Mouse (Mus musculus): ENCODE measurements around the gene Oser1.
"Not testable (repeated sequence)": the region's sequence is repeated elsewhere in the genome, so short reads cannot be mapped to it uniquely, and the experiment has no call there.

Gene Oser1

DNA sequence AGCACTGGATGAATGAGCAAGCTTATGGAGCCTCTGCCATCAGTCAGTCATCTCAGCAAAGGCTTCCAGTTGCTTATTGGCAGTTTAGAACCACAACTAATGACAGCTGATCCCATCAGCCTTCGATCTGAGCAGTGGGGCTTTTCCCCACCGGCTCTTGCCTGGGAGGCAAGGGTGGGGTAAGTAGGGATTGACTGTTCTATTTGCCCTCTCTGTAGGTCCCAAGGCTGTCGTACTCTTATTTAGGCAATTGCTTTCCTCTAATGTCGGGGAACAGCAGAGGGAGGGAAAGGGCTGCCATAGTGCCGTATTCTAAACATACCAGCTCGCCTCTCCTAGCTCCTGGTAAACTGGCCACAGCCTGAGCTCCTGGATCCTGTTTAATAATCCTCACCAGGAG, at the start of gene Oser1:
Oser1 (minus strand) TSS at position 101 of the 400 bp plus-strand sequence.
- no peak for DNase-seq (ENCODE audit: low read depth, low spot score)

DNA sequence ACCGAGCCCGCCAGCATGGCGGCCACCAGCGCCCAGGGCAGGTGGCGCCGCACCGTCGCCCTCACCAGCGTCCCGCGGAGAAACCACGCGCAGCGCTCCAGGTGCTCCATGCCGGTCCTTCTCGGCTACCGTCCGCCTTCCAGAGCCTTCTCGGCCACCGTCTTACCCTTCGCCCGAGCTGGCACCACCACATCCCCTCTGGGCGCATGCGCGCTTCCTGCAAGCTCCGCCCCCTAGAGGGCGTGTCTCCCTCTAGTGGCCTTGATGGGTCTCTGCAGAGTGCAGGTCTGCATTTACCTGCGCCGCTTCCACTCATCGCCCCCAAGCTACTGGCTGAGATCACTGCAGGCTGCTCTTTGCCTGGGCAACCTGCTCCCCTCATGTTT, 48.0 kb upstream of the Oser1 start, which contains the start of gene Fitm2:
Fitm2 (minus strand) TSS at position 164 of the 386 bp plus-strand sequence.
- peak; percentile 97 for DNase-seq (ENCODE audit: low read depth, low spot score)

DNA sequence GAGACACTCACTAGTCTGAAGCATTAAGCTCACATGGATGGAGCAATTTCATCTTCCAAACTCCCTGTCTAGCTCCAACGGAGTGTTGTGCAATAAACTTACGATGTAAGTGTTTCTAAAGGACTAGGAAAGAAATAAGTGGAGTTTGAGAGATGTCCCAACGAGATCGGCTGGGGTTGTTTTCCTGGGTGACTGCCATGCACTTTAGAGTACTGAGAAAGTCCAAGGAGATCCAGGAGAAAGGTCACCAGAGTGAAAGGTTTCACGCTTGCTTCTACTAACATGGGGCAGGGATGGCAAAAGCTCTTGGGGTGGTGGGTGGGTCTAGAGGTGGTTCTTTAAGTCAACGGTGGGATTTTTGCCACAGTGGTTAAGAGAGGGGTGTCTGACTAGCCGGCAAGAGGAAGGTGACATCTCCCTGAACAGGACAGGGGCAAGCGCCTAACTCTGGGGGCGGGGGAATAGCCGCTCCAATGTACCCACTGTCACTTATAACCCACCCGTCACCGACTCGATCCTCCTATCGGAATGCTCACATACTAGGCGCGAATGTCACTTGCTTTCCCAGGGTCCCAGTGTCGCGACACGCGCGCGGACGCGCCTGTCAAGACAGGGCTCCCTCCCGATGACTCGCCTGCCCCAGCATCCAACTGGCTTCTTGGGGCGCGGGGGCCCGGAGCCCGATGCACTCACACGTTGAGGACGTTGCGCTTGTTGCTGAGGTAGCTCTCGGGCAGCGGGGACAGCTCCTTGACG, 47.4 kb upstream of the Oser1 start:
- DNase-seq (ENCODE audit: low read depth, low spot score) = peak; percentile 49

DNA sequence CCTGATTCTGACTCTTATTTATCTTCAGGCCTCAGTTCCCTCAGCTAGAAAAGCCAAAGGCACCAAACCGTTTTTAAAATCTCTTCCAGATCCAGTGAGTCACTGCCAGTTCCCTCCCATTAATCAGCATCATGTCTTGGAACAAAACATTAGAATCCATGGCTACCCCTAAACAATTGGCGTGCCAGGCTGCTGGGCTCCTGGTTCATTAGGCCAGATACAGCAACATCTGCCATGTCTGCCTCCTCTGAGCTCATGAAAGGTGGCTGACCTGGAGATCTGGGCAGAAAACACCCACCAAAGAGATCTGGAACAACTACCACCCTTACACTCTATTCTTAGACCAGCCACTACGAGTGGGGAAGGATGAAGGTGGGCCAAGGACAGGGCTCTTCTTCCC, 46.6 kb upstream of the Oser1 start:
- peak; percentile 73 for DNase-seq (ENCODE audit: low read depth, low spot score)

DNA sequence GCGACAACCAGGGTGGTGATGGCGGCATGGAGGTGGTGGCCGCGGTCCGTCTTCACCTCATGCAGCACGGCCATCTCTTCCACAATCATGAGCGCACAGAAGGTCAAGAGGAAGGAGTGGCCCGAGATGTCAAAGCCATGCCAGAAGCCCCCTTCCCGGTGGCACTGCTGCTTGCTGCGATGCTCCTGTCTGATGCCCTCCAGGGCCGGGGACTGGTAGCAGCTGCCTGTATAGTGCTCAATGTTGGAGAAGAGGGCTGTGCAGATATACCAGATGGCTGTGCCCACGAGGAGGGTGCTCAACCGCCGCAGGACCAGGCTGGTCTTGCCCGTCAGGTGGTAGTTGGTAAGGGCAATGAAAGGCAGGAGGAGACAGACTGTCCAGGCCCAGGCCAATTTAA, 45.2 kb upstream of the Oser1 start:
- DNase-seq (ENCODE audit: low read depth, low spot score) = no peak

DNA sequence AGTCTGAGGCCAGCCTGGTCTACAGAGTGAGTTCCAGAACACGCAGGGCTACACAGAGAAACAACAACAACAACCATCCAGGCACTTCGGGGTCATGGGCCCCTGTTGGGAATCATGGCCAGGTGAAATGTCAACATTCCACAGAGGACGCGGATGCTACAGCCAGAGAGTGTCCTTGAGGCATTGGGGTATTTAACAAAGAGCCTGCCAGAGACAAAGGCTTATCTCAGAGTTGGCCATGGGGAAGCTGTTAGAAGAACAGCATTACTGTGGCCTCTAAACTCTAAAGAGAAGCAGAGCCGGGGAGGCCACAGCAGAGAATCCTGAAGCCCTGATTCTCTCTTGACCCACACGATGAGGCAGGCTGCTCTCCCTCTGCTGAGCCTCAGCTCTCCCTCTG, 44.4 kb upstream of the Oser1 start:
- no peak for DNase-seq (ENCODE audit: low read depth, low spot score)

DNA sequence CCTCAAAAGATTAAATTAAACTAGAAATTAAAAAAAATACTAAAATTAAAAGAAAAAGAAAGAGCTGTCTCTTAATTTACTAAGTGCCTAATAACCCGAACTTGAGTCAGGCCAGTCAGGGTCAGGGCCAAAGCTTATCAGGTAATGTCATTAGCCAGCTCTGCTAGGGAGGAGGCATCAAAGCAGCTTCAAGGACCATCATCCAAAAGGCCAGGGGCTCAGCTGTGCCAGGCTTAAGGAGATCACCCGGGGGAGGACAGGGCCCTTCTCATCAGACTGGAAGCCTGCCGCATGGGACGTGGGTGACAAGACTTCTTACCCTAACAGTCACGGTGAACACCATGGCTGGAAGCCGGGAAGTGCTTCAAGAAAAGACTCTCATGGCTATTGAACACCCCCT, 43.1 kb upstream of the Oser1 start:
- no peak for DNase-seq (ENCODE audit: low read depth, low spot score)

DNA sequence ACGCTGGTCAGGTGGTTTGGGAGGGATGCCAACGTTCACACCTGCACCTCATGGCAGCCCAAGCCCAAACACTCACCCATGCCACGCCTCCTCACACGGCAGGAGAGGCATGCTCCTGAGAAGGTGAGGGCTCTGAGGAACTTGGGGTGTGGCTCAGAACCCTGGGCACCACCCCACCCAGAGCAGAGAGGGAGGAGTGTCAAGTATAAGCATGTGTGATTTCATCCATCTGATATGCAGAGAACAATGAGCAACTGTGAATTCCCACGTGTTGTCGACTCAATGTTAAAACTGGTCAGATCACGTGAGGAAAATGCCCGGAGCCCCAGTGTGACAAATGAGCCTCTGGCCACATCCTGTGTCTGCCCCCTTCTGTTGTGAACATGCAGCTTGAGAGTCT, 42.3 kb upstream of the Oser1 start:
- peak; percentile 73 for DNase-seq (ENCODE audit: low read depth, low spot score)

DNA sequence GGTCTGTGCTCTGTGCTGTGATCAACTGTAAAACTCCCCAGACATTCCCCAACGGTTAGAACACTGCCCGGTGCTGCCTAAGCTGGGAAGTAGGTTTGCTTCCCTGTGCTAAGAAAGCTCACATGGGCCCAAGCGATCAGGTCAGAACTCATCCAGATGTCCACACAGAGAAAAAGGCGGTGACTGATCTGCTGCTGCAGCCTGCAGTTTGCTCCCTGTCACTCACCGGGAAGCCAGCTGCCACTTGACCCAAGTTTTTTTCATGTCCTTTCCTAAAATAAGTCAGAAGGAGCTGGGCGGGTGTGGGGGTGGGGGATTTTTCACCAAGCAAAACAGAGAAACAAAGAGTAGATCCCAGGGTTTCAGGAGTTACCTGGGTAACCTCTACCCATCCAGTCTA, 40.1 kb upstream of the Oser1 start:
- DNase-seq (ENCODE audit: low read depth, low spot score) = no peak

DNA sequence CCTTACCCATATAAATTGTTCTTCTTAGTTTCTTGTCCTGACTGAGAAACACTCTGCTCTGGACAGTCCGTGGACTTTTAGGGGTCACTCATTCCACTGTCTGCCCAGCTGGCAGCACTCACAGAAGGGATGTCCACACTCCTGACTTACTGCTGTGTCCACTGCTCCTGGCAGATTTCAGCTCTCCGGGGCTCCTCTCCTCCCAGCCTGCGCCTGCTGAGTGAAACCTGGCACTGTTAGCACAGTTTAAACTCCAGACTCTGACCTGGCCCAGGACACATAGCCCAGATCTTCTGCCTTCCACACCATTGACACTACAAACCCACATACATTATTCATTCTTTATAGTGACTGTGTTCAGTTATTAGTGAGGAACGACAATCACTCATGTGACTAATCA, 39.5 kb upstream of the Oser1 start:
- DNase-seq (ENCODE audit: low read depth, low spot score) = no peak

DNA sequence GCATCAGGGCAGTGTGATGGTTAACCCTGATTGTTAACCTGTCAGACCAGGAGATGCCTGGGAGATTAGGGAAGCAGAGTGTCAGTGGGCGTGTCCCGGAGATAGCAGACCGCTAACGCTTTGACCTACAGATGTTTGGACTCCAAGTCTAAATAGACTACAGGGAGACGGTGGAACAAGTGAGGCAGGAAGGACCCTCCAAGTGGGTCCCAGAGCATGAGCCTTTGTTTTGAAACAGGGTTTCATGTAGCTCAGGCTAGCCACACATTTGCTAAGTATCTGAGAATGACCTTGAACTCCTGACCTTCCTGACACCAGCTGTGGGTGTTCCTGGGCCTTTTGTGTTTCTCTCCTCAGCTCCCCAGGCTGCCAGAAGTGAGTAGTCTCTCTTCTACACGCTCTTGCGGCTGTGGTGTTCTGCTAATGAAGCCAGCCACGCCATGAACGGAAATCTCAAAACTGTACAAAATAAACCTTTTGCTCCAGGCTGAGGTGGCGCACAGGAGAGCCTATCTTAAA, 38.8 kb upstream of the Oser1 start:
- no peak for DNase-seq (ENCODE audit: low read depth, low spot score)

DNA sequence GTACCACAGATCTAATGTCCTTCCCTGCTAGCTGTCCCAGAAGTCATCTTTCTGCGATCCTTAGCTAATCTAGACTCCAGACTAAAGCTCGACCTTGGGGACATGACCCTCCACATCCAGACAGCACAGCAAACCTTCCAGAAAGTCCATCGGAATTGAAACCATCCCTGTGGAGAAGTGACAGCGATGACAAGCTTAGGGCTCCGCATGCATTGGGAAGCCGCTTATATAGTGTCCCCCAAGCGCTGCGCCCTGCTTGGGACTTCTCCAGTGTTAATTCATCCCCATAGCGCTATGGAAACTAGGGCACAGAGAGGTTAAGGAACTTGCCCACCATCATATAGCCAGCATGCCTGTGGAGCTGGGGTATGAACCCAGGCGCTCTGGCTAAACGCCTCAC, 38.3 kb upstream of the Oser1 start:
- no peak for DNase-seq (ENCODE audit: low read depth, low spot score)

DNA sequence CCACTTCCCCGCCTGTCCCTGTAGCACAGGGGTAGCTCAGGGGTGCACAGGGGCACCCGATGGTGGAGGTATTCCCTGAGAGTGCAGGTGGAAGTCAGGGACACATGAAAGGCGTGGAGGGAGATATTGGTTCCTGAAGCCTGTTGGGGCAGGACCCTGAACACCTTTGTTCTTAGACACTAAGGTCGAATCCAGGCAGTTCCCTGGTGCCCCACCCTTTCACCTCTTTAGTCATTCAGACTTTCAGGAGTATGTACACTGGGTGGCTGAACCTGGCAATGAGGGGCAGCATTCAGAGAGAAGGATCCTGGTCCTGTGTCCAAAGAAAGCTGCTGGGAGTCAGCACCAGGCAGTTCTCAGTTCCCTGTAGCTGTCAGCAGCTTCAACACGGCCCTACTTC, 37.9 kb upstream of the Oser1 start:
- no peak for DNase-seq (ENCODE audit: low read depth, low spot score)

DNA sequence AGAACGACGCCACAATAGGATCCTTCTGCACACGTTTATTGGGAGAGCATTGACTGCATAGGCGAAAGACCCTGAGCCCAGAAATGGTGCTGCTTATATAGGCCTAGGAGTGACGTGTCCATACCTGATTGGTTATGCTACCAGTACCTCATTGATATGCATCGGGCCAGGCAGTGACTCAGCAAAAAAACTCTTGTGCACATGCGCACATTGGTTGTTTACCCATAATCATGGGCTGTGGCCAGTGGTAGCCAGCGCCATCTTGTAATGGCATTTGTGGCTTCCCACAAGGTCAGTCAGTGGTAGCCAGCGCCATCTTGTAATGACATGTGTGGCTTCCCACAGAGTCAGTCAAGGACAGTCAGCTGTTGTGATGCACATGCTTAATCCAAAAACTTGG, 36.8 kb upstream of the Oser1 start:
- DNase-seq (ENCODE audit: low read depth, low spot score) = not testable (repeated sequence)

DNA sequence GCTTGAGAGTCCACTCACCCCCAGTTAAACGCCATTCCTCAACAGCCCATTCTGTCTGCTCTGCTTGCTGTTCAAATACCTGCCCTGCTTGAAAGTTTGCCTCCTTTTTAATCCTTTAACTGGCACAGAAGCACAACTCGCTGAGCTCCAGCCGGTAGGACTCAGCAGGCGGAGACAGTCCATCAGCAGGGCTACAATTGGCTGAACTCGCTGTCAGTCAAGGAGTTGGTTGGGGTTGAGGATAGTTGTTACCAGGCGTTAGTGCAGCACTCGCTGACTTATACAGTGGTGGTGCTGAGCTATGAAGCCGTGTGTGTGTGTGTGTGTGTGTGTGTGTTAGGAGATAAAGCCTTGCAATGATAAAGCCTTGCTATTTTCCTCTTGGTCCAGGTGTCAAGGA, 36.1 kb upstream of the Oser1 start:
- DNase-seq (ENCODE audit: low read depth, low spot score) = no peak

DNA sequence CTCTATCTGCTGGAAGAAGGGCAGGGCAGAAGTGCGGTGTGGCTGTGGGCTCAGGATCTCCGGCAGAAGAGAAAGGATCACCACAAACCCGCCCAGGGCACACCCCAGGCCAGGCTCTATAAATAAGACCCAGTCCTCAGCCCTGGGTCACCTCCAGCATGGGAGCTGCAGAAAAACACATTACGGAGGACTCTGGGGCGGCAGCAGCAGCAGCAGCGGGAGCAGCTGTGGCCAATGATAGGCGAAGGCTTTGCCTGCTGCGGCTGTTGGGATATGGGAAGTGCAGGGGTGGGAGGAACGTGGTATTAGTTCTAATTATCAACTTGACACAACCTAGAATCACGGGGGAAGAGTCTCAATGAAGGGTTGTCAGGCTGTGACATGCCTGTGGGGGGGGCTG, 34.9 kb upstream of the Oser1 start:
- no peak for DNase-seq (ENCODE audit: low read depth, low spot score)

DNA sequence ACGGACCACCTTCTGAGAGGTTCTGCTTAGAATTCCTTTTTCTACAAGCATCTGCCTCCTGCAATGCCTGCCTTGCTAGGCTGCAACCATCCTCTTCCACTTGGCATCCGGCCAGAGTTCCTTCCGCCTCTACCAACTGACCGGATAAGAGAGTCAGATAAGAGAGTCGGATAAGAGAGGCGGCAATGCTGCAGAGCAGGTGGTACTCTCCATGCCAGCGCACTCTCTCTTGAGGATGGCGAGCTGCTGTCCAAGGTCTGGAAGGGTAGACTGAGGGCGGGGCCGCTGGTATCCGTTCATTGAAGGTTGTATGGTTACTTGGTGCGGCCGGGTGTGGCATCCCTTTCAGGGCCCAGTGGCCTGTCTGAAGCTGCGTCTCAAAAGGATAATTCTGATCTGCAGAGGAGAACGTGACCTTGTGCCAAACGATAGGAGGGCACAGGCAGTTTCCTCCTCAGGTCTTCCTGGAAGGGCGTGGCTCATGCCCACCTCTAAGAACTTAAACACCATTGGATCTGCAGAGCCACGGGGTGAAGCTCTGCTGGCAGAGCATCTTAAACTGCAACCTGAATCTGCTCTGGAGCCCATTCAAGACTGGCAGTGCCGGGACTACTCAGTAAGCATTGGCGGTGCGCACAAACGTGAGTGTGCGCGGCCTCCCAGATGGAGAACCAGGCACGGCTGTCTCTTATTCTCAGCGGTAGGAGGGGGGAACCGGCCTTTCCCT, 34.2 kb upstream of the Oser1 start:
- no peak for DNase-seq (ENCODE audit: low read depth, low spot score)

DNA sequence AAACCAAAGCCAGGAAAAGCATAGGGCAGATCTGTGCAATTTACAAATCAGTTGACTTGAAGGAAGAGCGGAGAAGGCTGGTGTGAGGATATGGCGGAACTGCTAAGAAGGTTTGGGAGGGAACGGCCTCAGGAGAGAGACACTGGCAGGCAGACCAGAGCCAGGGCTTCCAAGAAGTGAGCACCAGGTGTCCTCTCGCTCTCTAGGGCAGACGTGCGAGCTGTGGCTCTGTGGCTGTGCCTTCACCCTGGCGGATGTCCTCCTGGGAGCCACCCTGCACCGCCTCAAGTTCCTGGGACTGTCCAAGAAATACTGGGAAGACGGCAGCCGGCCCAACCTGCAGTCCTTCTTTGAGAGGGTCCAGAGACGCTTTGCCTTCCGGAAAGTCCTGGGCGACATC, 28.9 kb upstream of the Oser1 start:
- DNase-seq (ENCODE audit: low read depth, low spot score) = no peak

DNA sequence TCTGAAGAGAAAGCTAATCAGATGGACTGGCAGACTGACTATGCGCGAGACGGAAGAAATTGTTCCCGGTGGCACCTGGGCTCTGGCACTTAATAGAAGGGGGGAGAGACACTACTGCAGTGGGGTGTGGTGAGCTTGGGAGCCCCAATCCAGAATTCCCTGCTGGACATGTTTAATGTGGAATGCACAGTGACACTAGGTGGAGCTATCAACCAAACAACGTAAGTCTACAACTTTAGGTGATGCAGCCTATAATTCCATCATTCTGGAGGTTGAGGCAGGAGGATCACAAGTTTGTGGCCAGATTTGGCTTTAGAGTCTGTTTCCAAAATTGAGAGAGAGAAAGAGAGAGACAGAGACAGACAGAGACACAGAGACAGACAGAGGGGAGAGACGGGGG, 28.2 kb upstream of the Oser1 start:
- DNase-seq (ENCODE audit: low read depth, low spot score) = peak; percentile 52

DNA sequence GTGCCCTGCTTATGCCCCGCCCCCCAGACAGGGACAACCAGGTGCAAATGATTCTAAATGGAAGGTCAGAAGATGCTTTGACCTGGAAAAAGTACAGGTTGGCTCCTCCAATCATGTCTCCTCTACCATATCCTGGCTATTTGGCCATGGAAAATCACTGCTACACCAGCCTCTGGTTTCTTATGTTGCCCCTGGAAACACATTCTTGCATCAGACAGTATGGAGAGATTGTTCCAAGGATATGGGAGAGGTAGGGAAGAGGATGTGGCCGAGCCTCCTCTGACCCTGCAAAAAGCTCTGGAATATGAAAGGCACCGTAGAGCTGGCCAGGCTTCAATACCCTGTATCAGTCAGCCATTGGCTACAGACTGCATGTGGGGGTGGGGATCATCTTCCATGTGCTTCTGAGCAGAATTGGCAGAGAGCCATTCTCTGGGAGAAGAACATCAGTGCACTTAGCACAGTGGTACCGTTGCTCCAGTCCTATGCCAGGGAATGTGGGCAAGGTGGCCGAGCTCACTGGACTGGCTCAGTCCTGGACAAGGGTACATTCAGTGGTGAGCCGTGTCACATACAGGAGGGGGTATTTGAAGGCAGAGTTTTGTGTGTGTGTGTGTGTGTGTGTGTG, 26.3 kb upstream of the Oser1 start:
- DNase-seq (ENCODE audit: low read depth, low spot score) = peak; percentile 65

DNA sequence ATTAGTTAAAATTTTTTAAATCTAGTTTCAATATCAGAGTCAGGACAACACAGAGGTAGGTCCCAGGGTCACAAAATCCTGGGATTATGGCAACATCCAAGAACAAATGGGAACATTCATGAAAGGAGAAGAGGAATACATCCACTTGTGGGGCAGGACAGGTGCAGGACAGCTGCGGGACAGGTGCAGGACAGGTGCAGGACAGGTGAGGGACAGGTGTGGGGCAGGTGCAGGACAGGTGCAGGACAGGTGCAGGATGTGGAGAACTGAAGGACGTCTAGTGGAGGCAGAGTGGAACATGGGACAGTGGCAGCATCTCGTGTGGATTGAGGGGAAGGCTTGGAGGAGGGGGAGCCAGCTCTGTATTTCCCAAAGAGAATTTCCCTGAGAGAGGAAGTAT, 24.8 kb upstream of the Oser1 start:
- no peak for DNase-seq (ENCODE audit: low read depth, low spot score)

DNA sequence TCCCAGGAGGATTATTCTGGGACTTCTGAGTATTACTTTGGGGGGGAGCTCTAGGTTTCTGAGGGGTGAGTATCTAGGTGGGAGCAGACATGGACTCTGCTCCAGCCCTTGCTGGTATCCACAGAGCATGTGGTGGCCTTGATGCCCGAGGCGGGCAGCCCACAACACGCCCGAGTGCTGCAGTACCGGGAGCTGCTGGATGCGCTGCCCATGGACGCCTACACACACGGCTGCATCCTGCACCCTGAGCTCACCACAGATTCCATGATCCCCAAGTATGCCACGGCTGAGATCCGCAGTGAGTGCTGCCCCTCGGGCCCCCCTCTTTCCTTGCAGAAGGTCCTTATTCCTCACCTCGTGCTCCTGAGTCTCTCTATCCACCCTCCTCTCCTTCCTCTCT, 22.9 kb upstream of the Oser1 start:
- no peak for DNase-seq (ENCODE audit: low read depth, low spot score)

DNA sequence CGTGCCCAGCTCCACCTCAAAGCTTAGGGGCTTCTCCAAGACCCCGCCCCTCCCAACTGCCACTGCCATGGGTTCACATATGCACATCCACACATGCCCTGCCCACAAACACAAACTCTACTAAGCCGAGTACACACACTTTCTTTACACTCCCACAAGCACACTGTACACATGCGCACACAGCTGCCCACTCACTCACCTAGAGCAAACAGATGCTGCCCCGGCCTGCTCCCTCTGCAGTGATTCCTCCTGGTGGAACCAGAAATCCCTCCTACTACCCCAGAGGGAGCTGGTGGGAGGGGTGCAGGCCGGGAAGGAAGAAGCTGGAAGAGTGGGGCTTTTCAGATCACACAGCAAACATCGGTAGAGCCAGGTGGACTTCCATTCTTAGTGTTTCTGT, 19.5 kb upstream of the Oser1 start:
- no peak for DNase-seq (ENCODE audit: low read depth, low spot score)
